Mouse (Mus musculus) left cerebral cortex, adult 2 months (tissue): ENCODE measurements at regions not wholly inside any gene's neighbourhood (a gene's known extent, or its start where the extent isn't known, plus 50 kb on each side); places are given as distances from the start of the nearest gene placed in this dataset.
A peak's percentile ranks its signal among the peaks of the same experiment; 100 is the strongest.

Source experiments
- DNase-seq, 2 experiments: peaks; one replicate each; pipeline ENCODE4 v3.0.0; 2021 to 2022; ENCODE audit warnings: low spot score in 2 of 2, mixed read lengths in 1 of 2; ENCODE audit errors: extremely low spot score in 1 of 2
- H3K27ac ChIP-seq: fragments of 200-600 bp; 2 replicates; pipeline ENCODE4 v1.8.1; 2022
- H3K4me3 ChIP-seq: fragments of 200-600 bp; 2 replicates; pipeline ENCODE4 v1.8.1; 2022
- CTCF ChIP-seq: fragments of 200-600 bp; IDR thresholded peaks from 2 replicates; pipeline ENCODE4 v1.8.1; 2022; ENCODE audit warnings: antibody characterized with exemption, mild to moderate bottlenecking, moderate library complexity
- intact Hi-C: fragments of 180-260 bp; cut with DNase I; formaldehyde crosslinking; loops from one replicate; pipeline ENCODE4 v1.15.1; 2025

GRCm38 (mm10) chr2:106424974-106425373 lies 268.1 kb upstream of the Mpped2 start:
- TF ChIP-seq CTCF, result no peak
- no peak overlapping the region for H3K27ac ChIP-seq
- no peak overlapping the region for H3K4me3 ChIP-seq
- DNase-seq, result no peak
- intact Hi-C loops, result no loop called here

GRCm38 (mm10) chr2:106425451-106425881 lies 267.6 kb upstream of the Mpped2 start:
- DNase-seq, result no peak
- H3K27ac ChIP-seq, result no peak overlapping the region
- intact Hi-C loops, result no loop called here
- H3K4me3 ChIP-seq, result no peak overlapping the region
- TF ChIP-seq CTCF, result no peak

GRCm38 (mm10) chr2:106426010-106426409 lies 267.1 kb upstream of the Mpped2 start:
- no peak for DNase-seq
- TF ChIP-seq CTCF, result no peak
- Histone ChIP-seq H3K27ac (no peak overlapping the region), H3K4me3 (no peak overlapping the region)
- intact Hi-C loops, result no loop called here

GRCm38 (mm10) chr2:106427237-106427636 lies 265.8 kb upstream of the Mpped2 start:
- no peak overlapping the region for H3K4me3 ChIP-seq
- no peak for DNase-seq
- TF ChIP-seq CTCF, result no peak
- H3K27ac ChIP-seq, result no peak overlapping the region
- intact Hi-C loops, result no loop called here

- no peak overlapping the region for H3K27ac ChIP-seq
- TF ChIP-seq CTCF, result no peak
- intact Hi-C loops, result no loop called here
- no peak for DNase-seq
- H3K4me3 ChIP-seq, result no peak overlapping the region
These were observed 264.2 kb upstream of the Mpped2 start for GRCm38 (mm10) chr2:106428909-106429308.

- intact Hi-C loops, result loop anchor here (1.0 to 10.0 kb wide), 3 partner anchors 262 to 1454 kb away; partner anchors contain the start of gene Mpped2
- DNase-seq, result peak; percentile 71 to 77
- H3K27ac ChIP-seq, result no peak overlapping the region
- peak; percentile 94 for TF ChIP-seq CTCF
- peak overlapping the region; percentile 41 for H3K4me3 ChIP-seq
These were observed 261.9 kb upstream of the Mpped2 start for GRCm38 (mm10) chr2:106431141-106431540.

- H3K27ac ChIP-seq, result no peak overlapping the region
- no peak for TF ChIP-seq CTCF
- intact Hi-C loops, result loop anchor here (1.0 to 10.0 kb wide), 3 partner anchors 261 to 1453 kb away; partner anchors contain the start of gene Mpped2
- DNase-seq, result no peak
- peak overlapping the region; percentile 41; the same call in 1 of the 2 replicates for H3K4me3 ChIP-seq
These were observed 261.4 kb upstream of the Mpped2 start for GRCm38 (mm10) chr2:106431637-106432199.

GRCm38 (mm10) chr2:106436136-106436535 lies 256.9 kb upstream of the Mpped2 start:
- DNase-seq, result no peak
- no peak for TF ChIP-seq CTCF
- Histone ChIP-seq H3K4me3 (no peak overlapping the region), H3K27ac (no peak overlapping the region)
- intact Hi-C loops, result loop anchor here (10.0 kb wide), 1 partner anchor 1449 kb away; no protein-coding TSS in a partner anchor

- TF ChIP-seq CTCF, result no peak
- no peak for DNase-seq
- intact Hi-C loops, result no loop called here
- H3K27ac ChIP-seq, result no peak overlapping the region
- H3K4me3 ChIP-seq, result no peak overlapping the region
These were observed 238.6 kb upstream of the Mpped2 start for GRCm38 (mm10) chr2:106454310-106454974.

GRCm38 (mm10) chr2:106455039-106455438 lies 238.0 kb upstream of the Mpped2 start:
- H3K27ac ChIP-seq, result no peak overlapping the region
- TF ChIP-seq CTCF, result no peak
- intact Hi-C loops, result no loop called here

GRCm38 (mm10) chr2:106455972-106456371 lies 237.1 kb upstream of the Mpped2 start:
- Histone ChIP-seq H3K4me3 (no peak overlapping the region), H3K27ac (no peak overlapping the region)
- intact Hi-C loops, result no loop called here
- no peak for DNase-seq
- no peak for TF ChIP-seq CTCF

More at GRCm38 (mm10) chr2:106455039-106455438, 238.0 kb upstream of the Mpped2 start:
- no peak overlapping the region for H3K4me3 ChIP-seq
- DNase-seq, result no peak

- TF ChIP-seq CTCF, result no peak
- intact Hi-C loops, result no loop called here
- no peak for DNase-seq
- Histone ChIP-seq H3K4me3 (no peak overlapping the region), H3K27ac (no peak overlapping the region)
These were observed 235.1 kb upstream of the Mpped2 start for GRCm38 (mm10) chr2:106458003-106458402.

- no peak for TF ChIP-seq CTCF
- no peak overlapping the region for H3K4me3 ChIP-seq
- no peak for DNase-seq
- intact Hi-C loops, result no loop called here
- no peak overlapping the region for H3K27ac ChIP-seq
These were observed 232.0 kb upstream of the Mpped2 start for GRCm38 (mm10) chr2:106461021-106461420.
